Mouse (Mus musculus) kidney, adult 2 months (tissue): ENCODE data around the gene Ddx3y.

ENCODE experiments used
- CTCF ChIP-seq: fragments of 200-500 bp; conservative IDR thresholded peaks from 2 replicates; pipeline ENCODE4 v1.5.1; 2011; ENCODE audit warnings: low read depth, mild to moderate bottlenecking, control low read depth, low read length, moderate library complexity, mixed read lengths; ENCODE audit not compliant: insufficient read depth, insufficient read length
- POLR2A ChIP-seq: fragments of 200-500 bp; IDR thresholded peaks from one replicate; pipeline ENCODE4 v1.6.1; 2011; ENCODE audit warnings: low read depth, low read length, control low read depth

DNA sequence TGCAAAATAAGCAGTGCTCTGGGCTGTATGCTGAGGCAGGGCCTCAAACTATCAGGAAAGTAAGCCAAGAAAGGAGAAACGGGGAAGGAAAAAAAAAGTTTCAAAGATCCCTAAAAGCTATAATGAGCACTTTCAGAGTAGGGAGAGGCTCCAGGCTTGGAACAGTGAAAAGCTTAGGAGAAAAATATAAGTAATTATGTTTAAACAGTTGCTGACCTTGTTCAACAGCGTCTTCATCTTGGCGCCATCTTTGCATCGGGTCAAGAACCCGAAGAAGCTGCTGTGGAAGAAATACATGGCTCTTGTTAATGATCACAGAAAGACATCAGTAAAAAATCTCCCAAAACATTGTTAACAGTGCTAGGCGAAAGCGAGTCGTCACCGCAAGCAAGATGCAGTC, 41.5 kb downstream of the Ddx3y start:
- TF ChIP-seq CTCF (no peak), POLR2A (no peak)
